Mouse (Mus musculus) embryonic facial prominence, embryonic 11.5 days (tissue): ENCODE data around the gene Large1. TPM values are rescaled to one million over a fixed set of nuclear protein-coding genes. Genes with fewer than 3 reads are reported as not detected.
"Not testable (repeated sequence)": the region's sequence is repeated elsewhere in the genome, so short reads cannot be mapped to it uniquely, and the experiment has no call there.

Source experiments
- ATAC-seq: fragments of 200-750 bp; cut with Nextera tagmentation; replicated peaks from 2 replicates; pipeline ENCODE4 v1.8.0; 2017; ENCODE audit warnings: low read depth; ENCODE audit not compliant: insufficient number of reproducible peaks, low FRiP score, low TSS enrichment
- DNase-seq: peaks from one replicate; pipeline ENCODE4 v3.0.0-alpha.2; 2015; ENCODE audit warnings: low spot score
- H3K27ac ChIP-seq: fragments of 300-500 bp; sonication (generic); replicated peaks from 2 replicates; pipeline ENCODE4 v1.5.1; 2014; ENCODE audit warnings: mild to moderate bottlenecking, low read depth, low read length, control low read depth
- H3K27me3 ChIP-seq: fragments of 300-500 bp; sonication (generic); 2 replicates; pipeline ENCODE4 v1.6.1; 2014; ENCODE audit warnings: mild to moderate bottlenecking, low read length, moderate library complexity, mixed read lengths; ENCODE audit not compliant: control insufficient read depth, insufficient read depth
- H3K36me3 ChIP-seq: fragments of 300-500 bp; sonication (generic); replicated peaks from 2 replicates; pipeline ENCODE4 v1.6.1; 2014; ENCODE audit warnings: low read depth, mild to moderate bottlenecking, low read length, moderate library complexity, mixed read lengths; ENCODE audit not compliant: control insufficient read depth, insufficient read depth
- H3K4me1 ChIP-seq: fragments of 300-500 bp; sonication (generic); 2 replicates; pipeline ENCODE4 v1.6.1; 2014; ENCODE audit warnings: low read length, mixed read lengths; ENCODE audit not compliant: control insufficient read depth, insufficient read depth
- H3K4me2 ChIP-seq: fragments of 300-500 bp; sonication (generic); 2 replicates; pipeline ENCODE4 v1.6.1; 2014; ENCODE audit warnings: low read depth, mild to moderate bottlenecking, control low read depth, low read length, moderate library complexity
- H3K4me3 ChIP-seq: fragments of 300-500 bp; sonication (generic); 2 replicates; pipeline ENCODE4 v1.5.1; 2014; ENCODE audit warnings: low read depth, low read length, control low read depth
- H3K9ac ChIP-seq: fragments of 300-500 bp; sonication (generic); replicated peaks from 2 replicates; pipeline ENCODE4 v1.6.1; 2014; ENCODE audit warnings: mild to moderate bottlenecking, control low read depth, low read length
- H3K9me3 ChIP-seq: fragments of 300-500 bp; sonication (generic); replicated peaks from 2 replicates; pipeline ENCODE4 v1.6.1; 2016; ENCODE audit warnings: mild to moderate bottlenecking, low read length, inconsistent platforms, mixed read lengths; ENCODE audit not compliant: control insufficient read depth
- WGBS: fragments of 180-500 bp; shearing (Covaris S2); extraction: QIAGEN DNeasy Blood & Tissue Kit; methylation state at CpG from one replicate; pipeline ENCODE4 v1.1.7; 2014; 5-methylcytosine and 5-hydroxymethylcytosine counted together
- polyA plus RNA-seq: library from polyadenylated mRNA; unstranded; fragments of >200 nt; fragmentation: Nextera tagmentation; extraction: Ambion mirVana; gene quantifications from 2 replicates; pipeline ENCODE4 v1.2.1, GENCODE M21; 2014

The Large1 gene
- polyA plus RNA-seq, 1 experiment from 2014 or later: 8.6 TPM

- Histone ChIP-seq H3K27me3 (no peaks in the 10 kb centered on the region), H3K27ac (no peak overlapping the region), H3K36me3 (no peaks in the 10 kb centered on the region), H3K9ac (no peak overlapping the region), H3K4me1 (no peaks in the 10 kb centered on the region), H3K4me2 (no peak overlapping the region), H3K4me3 (no peak overlapping the region), H3K9me3 (no peaks in the 10 kb centered on the region)
- DNase-seq (no peak), ATAC-seq (no peak)
- 90% methylated on average over 2 of the region's 2 CpGs for WGBS
Observed at GRCm38 (mm10) chr8:73291630-73292029, 61.7 kb downstream of the Large1 start.

GRCm38 (mm10) chr8:73290636-73291035 lies 62.7 kb downstream of the Large1 start:
- H3K4me3 ChIP-seq: no peak overlapping the region
- no peak overlapping the region for H3K9ac ChIP-seq
- 90% methylated on average over 2 of the region's 2 CpGs for WGBS
- DNase-seq (no peak), ATAC-seq (no peak)
- no peaks in the 10 kb centered on the region for H3K4me1 ChIP-seq
- no peak overlapping the region for H3K27ac ChIP-seq
- H3K9me3 ChIP-seq: no peaks in the 10 kb centered on the region
- H3K4me2 ChIP-seq: no peak overlapping the region
- no peaks in the 10 kb centered on the region for H3K27me3 ChIP-seq
- no peaks in the 10 kb centered on the region for H3K36me3 ChIP-seq

GRCm38 (mm10) chr8:73289831-73290230 lies 63.5 kb downstream of the Large1 start:
- H3K27ac ChIP-seq: no peak overlapping the region
- no peak overlapping the region for H3K9ac ChIP-seq
- no peak for ATAC-seq
- no peak for DNase-seq
- H3K4me3 ChIP-seq: no peak overlapping the region
- H3K4me2 ChIP-seq: no peak overlapping the region
- no peaks in the 10 kb centered on the region for H3K27me3 ChIP-seq
- H3K36me3 ChIP-seq: no peaks in the 10 kb centered on the region
- 89% methylated on average over 2 of the region's 2 CpGs for WGBS
- no peaks in the 10 kb centered on the region for H3K4me1 ChIP-seq
- H3K9me3 ChIP-seq: no peaks in the 10 kb centered on the region

GRCm38 (mm10) chr8:73281996-73282395 lies 71.3 kb downstream of the Large1 start:
- ATAC-seq (no peak), DNase-seq (no peak)
- H3K9ac ChIP-seq: no peak overlapping the region
- no peaks in the 10 kb centered on the region for H3K36me3 ChIP-seq
- H3K4me3 ChIP-seq: no peak overlapping the region
- H3K27ac ChIP-seq: no peak overlapping the region
- H3K9me3 ChIP-seq: no peaks in the 10 kb centered on the region
- H3K4me1 ChIP-seq: no peaks in the 10 kb centered on the region
- H3K4me2 ChIP-seq: no peak overlapping the region
- WGBS: 91% methylated on average over 4 of the region's 4 CpGs
- H3K27me3 ChIP-seq: no peaks in the 10 kb centered on the region

GRCm38 (mm10) chr8:73276015-73276414 lies 77.3 kb downstream of the Large1 start:
- no peaks in the 10 kb centered on the region for H3K4me1 ChIP-seq
- no peak overlapping the region for H3K4me3 ChIP-seq
- no peaks in the 10 kb centered on the region for H3K36me3 ChIP-seq
- ATAC-seq (no peak), DNase-seq (no peak)
- H3K9me3 ChIP-seq: no peaks in the 10 kb centered on the region
- no peak overlapping the region for H3K4me2 ChIP-seq
- no peak overlapping the region for H3K27ac ChIP-seq
- H3K27me3 ChIP-seq: no peaks in the 10 kb centered on the region
- no peak overlapping the region for H3K9ac ChIP-seq
- WGBS: 91% methylated on average over 4 of the region's 4 CpGs

- not testable (repeated sequence) for H3K9me3 ChIP-seq, H3K4me3 ChIP-seq, H3K36me3 ChIP-seq, H3K4me1 ChIP-seq, H3K9ac ChIP-seq, H3K27ac ChIP-seq, DNase-seq, H3K4me2 ChIP-seq, H3K27me3 ChIP-seq, ATAC-seq
- 87% methylated on average over 4 of the region's 4 CpGs for WGBS
Observed at GRCm38 (mm10) chr8:73275445-73275844, 77.9 kb downstream of the Large1 start.

GRCm38 (mm10) chr8:73273150-73273549 lies 80.2 kb downstream of the Large1 start:
- Histone ChIP-seq H3K9me3 (no peaks in the 10 kb centered on the region), H3K36me3 (no peaks in the 10 kb centered on the region), H3K4me3 (no peak overlapping the region), H3K4me2 (no peak overlapping the region), H3K9ac (no peak overlapping the region), H3K27ac (no peak overlapping the region), H3K27me3 (no peaks in the 10 kb centered on the region), H3K4me1 (no peaks in the 10 kb centered on the region)
- no peak for ATAC-seq
- no peak for DNase-seq

GRCm38 (mm10) chr8:73270991-73271390 lies 82.3 kb downstream of the Large1 start:
- H3K9ac ChIP-seq: no peak overlapping the region
- ATAC-seq (no peak), DNase-seq (no peak)

More at GRCm38 (mm10) chr8:73270991-73271390, 82.3 kb downstream of the Large1 start:
- Histone ChIP-seq H3K4me3 (no peak overlapping the region), H3K4me1 (no peaks in the 10 kb centered on the region), H3K36me3 (no peaks in the 10 kb centered on the region), H3K9me3 (no peaks in the 10 kb centered on the region), H3K27me3 (no peaks in the 10 kb centered on the region), H3K27ac (no peak overlapping the region), H3K4me2 (no peak overlapping the region)
